Mouse (Mus musculus) hindbrain, embryonic 15.5 days (tissue): ENCODE data around the gene Brca1. TPM values are rescaled to one million over a fixed set of nuclear protein-coding genes. Genes with fewer than 3 reads are reported as not detected.
A peak's percentile ranks its signal among the peaks of the same experiment; 100 is the strongest.
"Not testable (repeated sequence)": the region's sequence is repeated elsewhere in the genome, so short reads cannot be mapped to it uniquely, and the experiment has no call there.

ENCODE experiments used
- ATAC-seq: fragments of 200-750 bp; cut with Nextera tagmentation; 2 replicates; pipeline ENCODE4 v1.8.0; 2017; ENCODE audit warnings: low read depth, moderate number of reproducible peaks, moderate TSS enrichment; ENCODE audit not compliant: low FRiP score
- H3K27ac ChIP-seq: fragments of 300-500 bp; sonication (generic); replicated peaks from 2 replicates; pipeline ENCODE4 v1.5.1; 2015; ENCODE audit warnings: mild to moderate bottlenecking, inconsistent platforms
- H3K27me3 ChIP-seq: fragments of 300-500 bp; sonication (generic); 2 replicates; pipeline ENCODE4 v1.6.1; 2015; ENCODE audit warnings: control low read depth, inconsistent platforms
- H3K36me3 ChIP-seq: fragments of 300-500 bp; sonication (generic); 2 replicates; pipeline ENCODE4 v1.6.1; 2015; ENCODE audit warnings: control low read depth, inconsistent platforms
- H3K4me1 ChIP-seq: fragments of 300-500 bp; sonication (generic); replicated peaks from 2 replicates; pipeline ENCODE4 v1.6.1; 2015; ENCODE audit warnings: control low read depth, inconsistent platforms
- H3K4me2 ChIP-seq: fragments of 300-500 bp; sonication (generic); 2 replicates; pipeline ENCODE4 v1.6.1; 2015; ENCODE audit warnings: moderate library complexity, mild to moderate bottlenecking, inconsistent platforms
- H3K4me3 ChIP-seq: fragments of 300-500 bp; sonication (generic); 2 replicates; pipeline ENCODE4 v1.5.1; 2015; ENCODE audit warnings: mild to moderate bottlenecking, inconsistent platforms
- H3K9ac ChIP-seq: fragments of 300-500 bp; sonication (generic); 2 replicates; pipeline ENCODE4 v1.6.1; 2015; ENCODE audit warnings: inconsistent platforms
- H3K9me3 ChIP-seq: fragments of 300-500 bp; sonication (generic); 2 replicates; pipeline ENCODE4 v1.6.1; 2016; ENCODE audit warnings: control low read depth, inconsistent platforms
- WGBS: fragments of 180-500 bp; shearing (Covaris S2); methylation state at CpG from one replicate; pipeline ENCODE4 v1.1.7; 2015; 5-methylcytosine and 5-hydroxymethylcytosine counted together
- polyA plus RNA-seq: library from polyadenylated mRNA; unstranded; fragments of >200 nt; fragmentation: Nextera tagmentation; extraction: Ambion mirVana; gene quantifications from 2 replicates; pipeline ENCODE4 v1.2.1, GENCODE M21; 2015

Gene Brca1
- polyA plus RNA-seq, result 2.8 and 3.0 TPM in 2 replicates

DNA sequence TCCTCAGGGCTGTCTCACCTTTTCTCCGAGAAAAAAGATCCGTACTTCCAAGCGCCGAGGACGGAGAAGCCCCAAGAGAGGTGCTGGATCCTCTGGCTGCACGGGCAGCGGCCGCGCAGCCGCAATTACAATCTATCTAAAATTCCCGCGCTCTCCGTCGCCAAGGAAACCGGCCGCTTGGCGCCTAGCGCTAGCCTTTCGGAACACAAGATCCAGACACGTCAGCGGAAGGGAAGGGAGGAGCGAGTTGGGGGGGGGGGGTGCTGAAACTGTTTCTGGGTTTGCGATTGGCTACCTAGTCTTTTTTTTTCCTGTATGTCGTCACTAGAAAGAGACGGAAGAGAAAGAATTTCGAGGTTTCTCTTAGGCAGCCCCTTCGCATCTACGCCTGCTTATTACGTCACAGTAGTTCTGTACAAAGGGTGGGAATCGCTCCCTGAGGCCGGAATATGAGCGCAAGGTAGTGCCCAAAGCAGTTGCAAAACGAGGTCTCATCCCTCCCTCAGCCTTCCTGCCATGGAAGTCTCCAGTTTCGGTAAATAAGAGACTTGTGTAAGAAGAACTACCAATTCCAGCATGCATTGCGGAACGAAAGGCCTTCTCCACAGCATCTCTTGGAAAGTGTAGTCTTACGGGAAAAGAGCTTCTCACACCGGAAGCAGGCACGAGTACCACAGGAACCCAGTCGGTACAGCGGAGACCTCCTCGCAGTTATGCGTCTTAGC is at the start of gene Brca1, which contains the start of gene Nbr1:
Brca1 (minus strand) TSS at position 205 of the 725 bp plus-strand sequence.
Nbr1 (plus strand) TSS at position 399 of the 725 bp plus-strand sequence.
- ATAC-seq, result peak; percentile 81
- H3K9me3 ChIP-seq, result no peaks in the 10 kb centered on the region
- no peaks in the 10 kb centered on the region for H3K27me3 ChIP-seq
- peak within 1 kb of the TSS; percentile 70 for H3K4me2 ChIP-seq
- peaks cover 5% of the 10 kb centered on the region; the same call in 1 of the 2 replicates for H3K36me3 ChIP-seq
- peak within 1 kb of the TSS; percentile 73 for H3K9ac ChIP-seq
- peaks cover 37% of the 10 kb centered on the region for H3K4me1 ChIP-seq
- peak within 1 kb of the TSS; percentile 80 for H3K4me3 ChIP-seq
- peak within 1 kb of the TSS; percentile 97 for H3K27ac ChIP-seq
- WGBS, result under 1% methylated on average over 43 of the region's 43 CpGs

DNA sequence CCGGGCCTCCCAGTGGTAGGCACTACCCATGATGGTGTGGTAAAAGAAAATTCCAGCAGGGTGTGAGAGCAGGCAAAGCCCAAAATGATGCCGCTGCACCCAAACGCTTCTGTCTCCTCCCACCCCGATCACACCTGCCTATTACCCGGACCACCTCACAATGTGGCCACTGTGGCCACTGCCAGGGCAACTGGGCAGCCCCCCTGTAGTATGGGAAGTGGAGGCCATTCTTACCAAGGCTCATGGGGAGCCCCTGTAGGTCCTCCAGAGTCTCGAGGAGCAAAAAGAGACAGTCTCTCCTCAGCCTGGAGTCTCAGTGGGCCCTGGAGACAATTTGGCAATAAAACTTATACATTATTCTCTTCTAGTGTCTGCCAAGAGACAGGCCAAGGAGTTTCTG is 47.4 kb upstream of the Brca1 start, which contains the start of gene Gm11634:
Gm11634 (minus strand) TSS at position 101 of the 400 bp plus-strand sequence.
- H3K9me3 ChIP-seq, result no peaks in the 10 kb centered on the region
- WGBS, result 81% methylated on average over 6 of the region's 6 CpGs
- H3K36me3 ChIP-seq, result no peaks in the 10 kb centered on the region
- H3K4me2 ChIP-seq, result no peak within 1 kb of the TSS
- H3K9ac ChIP-seq, result no peak within 1 kb of the TSS
- H3K27ac ChIP-seq, result no peak within 1 kb of the TSS
- H3K4me1 ChIP-seq, result peaks cover 2% of the 10 kb centered on the region
- no peaks in the 10 kb centered on the region for H3K27me3 ChIP-seq
- ATAC-seq, result no peak
- H3K4me3 ChIP-seq, result no peak within 1 kb of the TSS

DNA sequence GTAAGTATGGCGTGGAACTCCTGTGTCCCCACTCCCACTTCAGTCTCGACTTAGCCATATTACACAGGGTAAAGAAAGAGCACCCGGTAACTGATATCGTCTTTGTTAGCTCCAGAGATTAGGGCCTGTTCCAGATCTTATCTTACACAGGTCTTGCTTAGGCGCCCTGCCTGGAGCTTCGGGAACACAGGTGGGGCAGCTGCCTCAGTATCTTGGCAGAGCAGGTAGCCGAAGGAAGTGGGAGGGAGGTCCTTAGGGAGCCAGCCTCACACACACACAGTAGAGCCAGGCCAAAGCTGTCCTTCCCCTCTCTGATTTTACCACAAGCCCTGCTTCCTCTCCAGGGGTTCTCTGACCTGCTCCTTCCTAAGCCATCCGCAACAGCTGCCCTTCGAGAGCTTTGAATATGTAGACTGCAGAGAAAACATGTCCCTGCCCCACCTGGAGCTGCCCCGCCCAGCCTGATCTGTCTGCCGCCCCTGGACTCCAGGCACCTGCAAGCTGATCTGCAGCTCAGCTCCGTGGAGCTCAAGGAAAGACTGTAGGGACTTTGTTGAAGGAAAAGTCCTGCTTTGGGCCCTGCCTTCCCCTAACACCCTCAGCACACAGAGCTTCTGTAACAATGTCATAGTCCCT is 38.4 kb upstream of the Brca1 start:
- H3K27ac ChIP-seq, result no peak overlapping the region
- H3K4me2 ChIP-seq, result no peak overlapping the region
- H3K4me3 ChIP-seq, result no peak overlapping the region
- H3K9me3 ChIP-seq, result no peaks in the 10 kb centered on the region
- H3K4me1 ChIP-seq, result no peaks in the 10 kb centered on the region
- 82% methylated on average over 12 of the region's 12 CpGs for WGBS
- no peaks in the 10 kb centered on the region for H3K27me3 ChIP-seq
- no peaks in the 10 kb centered on the region for H3K36me3 ChIP-seq
- H3K9ac ChIP-seq, result no peak overlapping the region
- no peak for ATAC-seq

DNA sequence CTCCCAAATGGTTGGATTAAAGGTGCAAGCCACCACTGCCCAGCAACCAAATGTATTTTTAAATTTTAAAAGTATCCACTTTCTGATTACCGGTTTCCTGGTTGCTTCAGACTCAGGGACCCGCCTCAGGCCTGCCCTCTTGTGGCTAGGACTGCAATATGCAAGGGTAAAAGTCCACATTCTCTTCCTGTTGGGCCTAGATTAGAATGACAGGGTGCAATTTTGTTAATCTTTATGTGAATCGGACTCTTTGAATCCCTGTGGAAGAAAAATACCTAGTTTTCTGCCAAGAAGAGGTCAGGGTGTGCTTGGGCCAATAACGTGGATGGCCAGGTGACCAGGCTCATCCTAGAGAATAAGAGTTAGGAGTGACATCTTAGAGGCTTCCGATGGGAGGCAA is 37.7 kb upstream of the Brca1 start:
- ATAC-seq, result no peak
- H3K9ac ChIP-seq, result no peak overlapping the region
- 28% methylated on average over 5 of the region's 5 CpGs for WGBS
- H3K27me3 ChIP-seq, result no peaks in the 10 kb centered on the region
- no peaks in the 10 kb centered on the region for H3K36me3 ChIP-seq
- no peak overlapping the region for H3K4me3 ChIP-seq
- no peaks in the 10 kb centered on the region for H3K9me3 ChIP-seq
- no peaks in the 10 kb centered on the region for H3K4me1 ChIP-seq
- H3K4me2 ChIP-seq, result no peak overlapping the region
- no peak overlapping the region for H3K27ac ChIP-seq

DNA sequence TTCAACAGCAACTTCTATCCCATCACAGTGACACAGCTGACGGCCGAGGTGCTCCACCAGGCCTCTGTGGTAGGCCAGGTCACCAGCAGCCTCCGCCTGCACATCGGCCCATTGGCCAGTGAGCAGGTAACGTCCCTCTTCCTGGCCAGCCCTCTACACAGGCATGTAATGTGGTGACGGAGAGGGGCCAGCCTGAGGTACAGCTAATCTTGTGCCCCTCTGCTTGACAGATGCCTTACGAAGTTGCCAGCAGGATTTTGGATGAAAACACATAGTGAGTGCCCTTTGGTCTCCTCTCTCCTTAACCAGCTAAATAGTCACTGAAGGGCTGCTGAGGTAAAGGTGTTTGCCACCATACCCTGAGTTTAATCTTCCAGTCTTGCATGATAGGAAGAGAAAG is 37.1 kb upstream of the Brca1 start:
- H3K4me2 ChIP-seq, result no peak overlapping the region
- no peak overlapping the region for H3K4me3 ChIP-seq
- 94% methylated on average over 7 of the region's 7 CpGs for whole genome bisulfite sequencing
- H3K4me1 ChIP-seq, result no peaks in the 10 kb centered on the region
- H3K9me3 ChIP-seq, result no peaks in the 10 kb centered on the region
- ATAC-seq, result no peak
- H3K27ac ChIP-seq, result no peak overlapping the region
- H3K27me3 ChIP-seq, result no peaks in the 10 kb centered on the region
- no peak overlapping the region for H3K9ac ChIP-seq
- H3K36me3 ChIP-seq, result no peaks in the 10 kb centered on the region

DNA sequence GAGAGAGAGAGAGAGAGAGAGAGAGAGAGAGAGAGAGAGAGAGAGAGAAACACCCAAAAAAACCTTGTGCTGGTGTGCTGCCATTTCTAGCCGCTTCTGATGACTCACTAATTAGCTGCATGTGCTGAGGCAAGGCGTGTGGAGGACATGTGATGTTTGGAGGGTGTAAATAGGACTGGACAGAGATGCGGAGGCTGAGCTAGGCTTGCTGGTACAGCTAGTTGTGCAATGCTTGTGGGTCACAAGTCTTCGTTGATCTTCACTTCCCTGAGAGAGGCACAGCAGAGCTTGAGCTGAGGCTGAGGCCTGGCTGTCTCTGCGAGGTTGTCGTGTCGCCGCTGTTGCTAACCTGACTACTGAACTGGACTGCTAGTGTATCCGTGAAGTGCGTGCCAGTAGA is 35.9 kb upstream of the Brca1 start:
- Histone ChIP-seq H3K4me3 (no peak overlapping the region), H3K27me3 (no peaks in the 10 kb centered on the region), H3K36me3 (no peaks in the 10 kb centered on the region), H3K4me1 (no peaks in the 10 kb centered on the region), H3K27ac (no peak overlapping the region), H3K9me3 (no peaks in the 10 kb centered on the region), H3K9ac (no peak overlapping the region), H3K4me2 (no peak overlapping the region)
- WGBS, result 88% methylated on average over 10 of the region's 10 CpGs
- no peak for ATAC-seq

DNA sequence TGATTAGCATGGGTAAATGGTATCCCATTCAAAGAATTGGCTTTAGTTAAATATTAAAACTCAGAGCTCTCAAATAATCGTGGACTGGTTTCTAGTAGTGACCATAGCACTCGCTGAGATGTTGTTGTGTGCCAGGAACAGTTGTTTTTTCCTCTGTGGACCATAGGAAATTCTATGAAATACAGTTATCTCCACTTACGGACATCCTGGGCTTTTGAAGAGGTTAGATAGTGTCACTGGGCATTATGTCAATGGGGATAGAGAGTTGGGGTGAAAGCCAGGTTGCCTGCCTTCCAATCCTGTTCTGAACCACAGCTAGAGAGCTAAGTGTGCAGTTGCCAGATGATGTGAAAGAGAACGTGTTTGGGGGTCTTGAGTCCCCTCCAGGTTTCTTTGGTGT is 34.0 kb upstream of the Brca1 start:
- Histone ChIP-seq H3K9ac (no peak overlapping the region), H3K9me3 (no peaks in the 10 kb centered on the region), H3K27ac (no peak overlapping the region), H3K4me3 (no peak overlapping the region), H3K36me3 (peaks cover 7% of the 10 kb centered on the region), H3K27me3 (no peaks in the 10 kb centered on the region), H3K4me2 (no peak overlapping the region), H3K4me1 (no peaks in the 10 kb centered on the region)
- no peak for ATAC-seq
- WGBS, result 85% methylated on average over 4 of the region's 4 CpGs

DNA sequence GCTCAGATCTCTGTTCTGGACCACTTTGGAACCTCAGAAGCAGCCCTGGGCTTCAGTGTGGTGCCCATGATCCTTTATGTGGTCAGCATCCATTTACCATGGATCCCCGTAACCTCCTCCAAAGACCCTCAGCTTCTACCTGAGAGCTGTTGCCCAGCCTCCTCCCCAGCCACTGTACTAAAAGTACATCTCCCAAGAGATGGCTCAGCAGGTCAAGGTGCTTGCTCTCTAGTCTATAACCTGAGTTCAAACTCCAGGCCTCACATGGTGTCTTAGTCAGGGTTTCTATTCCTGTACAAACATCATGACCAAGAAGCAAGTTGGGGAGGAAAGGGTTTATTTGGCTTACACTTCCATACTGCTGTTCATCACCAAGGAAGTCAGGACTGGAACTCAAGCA is 33.3 kb upstream of the Brca1 start:
- not testable (repeated sequence) for H3K27ac ChIP-seq, H3K27me3 ChIP-seq, H3K4me1 ChIP-seq, H3K4me3 ChIP-seq, ATAC-seq, H3K9ac ChIP-seq, H3K4me2 ChIP-seq, H3K9me3 ChIP-seq
- WGBS, result 100% methylated on average over 1 of the region's 1 CpGs
- peaks cover 14% of the 10 kb centered on the region for H3K36me3 ChIP-seq

DNA sequence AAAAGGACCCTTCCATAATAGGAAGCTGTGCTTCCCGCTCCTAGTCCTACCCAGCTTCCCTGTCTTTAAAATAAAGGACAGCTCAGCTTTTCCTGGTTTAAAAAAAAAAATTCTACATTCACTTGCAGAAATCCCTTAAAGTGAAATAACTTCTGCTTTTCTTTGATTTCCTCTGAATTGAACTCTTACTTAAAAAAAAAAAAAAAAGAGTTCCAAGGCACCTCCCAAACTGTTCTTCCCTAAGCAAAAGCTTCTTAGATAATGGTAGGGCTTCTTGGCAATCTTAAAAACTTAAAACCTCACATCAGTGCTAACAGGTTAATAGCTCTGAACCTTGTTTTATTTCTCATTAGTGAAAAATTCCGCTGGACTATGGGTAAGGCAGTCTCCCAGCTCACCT is 31.4 kb upstream of the Brca1 start:
- WGBS, result 86% methylated on average over 2 of the region's 2 CpGs

DNA sequence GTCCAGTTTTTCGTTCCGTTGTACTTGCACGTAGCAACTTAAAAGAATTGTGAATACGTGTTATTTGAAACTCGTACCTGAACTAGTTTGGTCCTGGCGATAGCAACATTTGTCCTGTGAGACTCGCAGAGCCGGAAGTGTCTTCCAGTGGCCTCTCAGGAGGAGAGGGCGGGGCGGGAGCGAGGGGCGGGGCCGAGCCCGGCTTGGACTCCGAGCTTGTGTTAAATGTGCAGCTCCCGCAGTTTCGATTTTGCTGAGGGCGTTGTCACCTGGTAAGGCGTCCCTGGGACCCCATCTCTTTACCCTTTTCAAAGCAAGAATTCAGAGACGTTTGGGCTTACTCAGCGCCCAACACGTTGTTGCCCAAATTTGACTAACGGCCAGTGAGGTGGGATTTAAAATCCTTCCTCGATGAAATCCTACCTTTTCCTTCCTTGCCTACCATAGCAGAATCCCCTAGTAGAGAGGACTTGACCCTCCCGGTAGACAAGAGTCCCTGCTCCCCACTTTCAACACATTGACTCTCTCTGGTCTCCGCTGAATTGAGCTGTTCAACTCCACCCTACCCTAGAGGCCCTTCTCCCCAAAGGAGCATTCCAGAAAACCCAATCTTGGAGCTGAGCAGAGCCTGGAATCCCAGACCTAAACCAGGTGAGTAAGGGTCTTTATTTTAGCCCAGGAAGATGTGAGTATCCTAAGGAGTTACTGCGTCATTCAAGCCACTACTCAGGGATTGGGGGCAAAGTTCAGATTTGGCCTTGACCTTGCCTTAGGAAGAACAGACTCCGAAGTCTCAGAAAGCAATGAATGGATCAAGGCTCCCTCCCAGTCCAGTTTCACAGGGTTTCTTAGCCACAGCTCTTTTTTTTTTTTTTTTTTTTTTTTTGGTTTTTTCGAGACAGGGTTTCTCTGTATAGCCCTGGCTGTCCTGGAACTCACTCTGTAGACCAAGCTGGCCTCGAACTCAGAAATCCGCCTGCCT is 30.6 kb upstream of the Brca1 start, which contains the start of gene Tmem106a:
Tmem106a (plus strand) TSS at position 189 of the 982 bp plus-strand sequence.
- no peak within 1 kb of the TSS for H3K9ac ChIP-seq
- no peak for ATAC-seq
- H3K4me3 ChIP-seq, result peak within 1 kb of the TSS; percentile 19
- peaks cover 38% of the 10 kb centered on the region for H3K36me3 ChIP-seq
- no peaks in the 10 kb centered on the region for H3K9me3 ChIP-seq
- 22% methylated on average over 31 of the region's 31 CpGs for WGBS
- peak within 1 kb of the TSS; percentile 47 for H3K4me2 ChIP-seq
- H3K27me3 ChIP-seq, result no peaks in the 10 kb centered on the region
- no peaks in the 10 kb centered on the region for H3K4me1 ChIP-seq
- H3K27ac ChIP-seq, result no peak within 1 kb of the TSS

More for the DNA sequence above, 31.4 kb upstream of the Brca1 start:
- H3K4me2 ChIP-seq, result no peak overlapping the region
- no peaks in the 10 kb centered on the region for H3K9me3 ChIP-seq
- no peak overlapping the region for H3K9ac ChIP-seq
- H3K4me3 ChIP-seq, result no peak overlapping the region
- H3K36me3 ChIP-seq, result peaks cover 29% of the 10 kb centered on the region
- no peak for ATAC-seq
- H3K27ac ChIP-seq, result no peak overlapping the region
- H3K27me3 ChIP-seq, result no peaks in the 10 kb centered on the region
- no peaks in the 10 kb centered on the region for H3K4me1 ChIP-seq

DNA sequence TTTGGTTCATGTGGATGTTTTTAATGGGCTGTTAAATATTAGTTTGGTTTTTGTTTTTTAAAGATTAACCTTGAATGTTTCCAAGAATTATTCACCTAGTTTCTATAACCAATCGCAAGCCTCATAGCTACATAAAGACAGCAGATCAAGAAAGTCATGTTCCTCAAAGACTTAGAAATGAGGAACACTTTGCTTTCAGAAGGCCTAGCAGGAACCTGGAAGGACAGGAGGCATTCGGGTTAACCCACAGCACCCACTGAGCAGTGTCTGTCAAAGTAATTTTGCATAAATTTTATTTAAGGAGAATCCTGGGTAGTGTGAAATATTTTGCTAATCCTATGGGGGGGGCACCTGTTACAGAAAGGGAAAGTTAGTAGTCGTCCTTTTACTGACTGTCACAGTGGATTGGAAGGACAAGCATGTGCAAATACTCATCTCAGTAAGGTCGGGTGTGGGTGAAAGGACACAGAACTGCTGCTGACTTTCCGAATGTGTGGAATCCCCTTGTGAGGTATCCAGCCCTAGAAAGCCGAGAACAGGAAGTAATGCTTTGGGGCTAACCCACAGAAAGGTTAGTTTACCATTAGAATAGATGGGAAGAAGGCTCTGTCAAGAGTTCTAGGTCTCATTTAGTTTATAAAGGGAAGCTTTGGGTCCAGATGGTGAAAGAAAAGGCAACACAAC is 29.5 kb upstream of the Brca1 start:
- ATAC-seq, result no peak
- Histone ChIP-seq H3K4me1 (no peaks in the 10 kb centered on the region), H3K9me3 (no peaks in the 10 kb centered on the region), H3K27ac (no peak overlapping the region), H3K9ac (no peak overlapping the region), H3K4me2 (no peak overlapping the region), H3K27me3 (no peaks in the 10 kb centered on the region), H3K4me3 (no peak overlapping the region), H3K36me3 (peaks cover 49% of the 10 kb centered on the region)
- 81% methylated on average over 6 of the region's 6 CpGs for WGBS
